Mouse (Mus musculus): Measurements from ENCODE around the gene Abo. TPM values are rescaled to one million over a fixed set of nuclear protein-coding genes. Genes with fewer than 3 reads are reported as not detected.
"Not testable (repeated sequence)": the region's sequence is repeated elsewhere in the genome, so short reads cannot be mapped to it uniquely, and the experiment has no call there.

Gene Abo
- polyA plus RNA-seq, 1 experiment from 2014 or later, result not detected

- Histone ChIP-seq H3K4me2 (no peak overlapping the region), H3K9ac (no peak overlapping the region), H3K27me3 (no peaks in the 10 kb centered on the region), H3K4me1 (peaks cover 43% of the 10 kb centered on the region), H3K4me3 (no peak overlapping the region), H3K27ac (no peak overlapping the region), H3K36me3 (peaks cover 34% of the 10 kb centered on the region), H3K9me3 (no peaks in the 10 kb centered on the region)
- no peak for ATAC-seq (ENCODE audit: borderline replicate concordance, extremely low read depth, low FRiP score, low TSS enrichment)
- 87% methylated on average over 2 of the region's 2 CpGs for WGBS
Measured at GRCm38 (mm10) chr2:26905936-26906335, 41.2 kb upstream of the Abo start.

GRCm38 (mm10) chr2:26903311-26903710, 38.5 kb upstream of the Abo start:
- Histone ChIP-seq H3K27me3 (no peaks in the 10 kb centered on the region), H3K9ac (peak overlapping the region; percentile 80), H3K9me3 (no peaks in the 10 kb centered on the region), H3K4me1 (peaks cover 29% of the 10 kb centered on the region), H3K4me2 (peak overlapping the region; percentile 70), H3K36me3 (peaks cover 49% of the 10 kb centered on the region), H3K4me3 (peak overlapping the region; percentile 90), H3K27ac (peak overlapping the region; percentile 84)
- ATAC-seq (ENCODE audit: borderline replicate concordance, extremely low read depth, low FRiP score, low TSS enrichment), result no peak
- WGBS, result 6% methylated on average over 7 of the region's 7 CpGs

DNA sequence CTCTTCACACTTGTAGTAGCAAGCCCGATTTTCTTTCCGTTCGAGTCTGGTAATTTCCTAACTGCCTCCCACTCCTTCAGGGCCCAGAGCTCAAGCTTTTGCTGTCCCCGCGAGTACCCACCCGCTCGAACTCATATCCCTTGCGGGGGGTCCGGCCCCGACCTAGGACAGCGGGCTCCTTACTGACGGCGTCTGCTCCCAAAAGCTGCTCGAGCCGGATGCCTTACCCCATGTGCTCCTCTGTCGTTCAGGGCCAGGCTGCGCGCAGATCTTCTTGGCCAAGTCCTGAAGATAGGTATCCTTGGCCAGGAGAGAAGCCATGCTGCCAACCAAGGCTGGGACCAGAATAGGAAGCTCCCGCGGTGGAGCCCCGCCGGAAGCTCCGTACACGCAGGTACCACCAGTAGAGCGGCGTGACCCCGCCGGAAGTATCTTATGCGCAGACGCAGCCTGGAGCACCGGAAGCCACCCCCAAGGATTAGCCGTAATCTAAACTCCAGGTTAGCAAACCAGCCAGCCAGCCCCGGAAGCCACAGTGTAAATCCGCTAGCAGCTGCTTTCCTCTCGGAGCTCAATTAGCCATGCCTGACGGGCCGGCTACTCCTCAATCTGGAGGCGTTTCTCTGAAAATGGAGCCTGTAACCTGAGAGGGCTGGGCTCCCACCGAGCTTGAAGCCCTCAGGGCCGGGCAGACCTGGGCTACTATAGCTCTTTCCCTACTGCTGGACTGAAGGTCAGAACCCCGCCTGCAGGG, 37.9 kb upstream of the Abo start, which contains the start of gene Surf6:
Gene Surf6, minus strand, starts transcription at position 413 of the 754 bp plus-strand sequence.
- no peaks in the 10 kb centered on the region for H3K9me3 ChIP-seq
- H3K27ac ChIP-seq, result peak within 1 kb of the TSS; percentile 84
- peak within 1 kb of the TSS; percentile 90 for H3K4me3 ChIP-seq
- no peaks in the 10 kb centered on the region for H3K27me3 ChIP-seq
- under 1% methylated on average over 41 of the region's 41 CpGs for WGBS
- ATAC-seq (ENCODE audit: borderline replicate concordance, extremely low read depth, low FRiP score, low TSS enrichment), result peak; percentile 92
- H3K4me1 ChIP-seq, result peaks cover 25% of the 10 kb centered on the region
- H3K4me2 ChIP-seq, result peak within 1 kb of the TSS; percentile 70
- H3K36me3 ChIP-seq, result peaks cover 49% of the 10 kb centered on the region
- peak within 1 kb of the TSS; percentile 80 for H3K9ac ChIP-seq

GRCm38 (mm10) chr2:26901834-26902400, 37.1 kb upstream of the Abo start:
- Histone ChIP-seq H3K4me3 (peak overlapping the region; percentile 90), H3K4me1 (peaks cover 20% of the 10 kb centered on the region), H3K4me2 (peak overlapping the region; percentile 70), H3K27me3 (no peaks in the 10 kb centered on the region), H3K9ac (peak overlapping the region; percentile 80), H3K9me3 (no peaks in the 10 kb centered on the region), H3K36me3 (peaks cover 49% of the 10 kb centered on the region), H3K27ac (peak overlapping the region; percentile 84; the same call in 1 of the 2 replicates)
- ATAC-seq (ENCODE audit: borderline replicate concordance, extremely low read depth, low FRiP score, low TSS enrichment), result no peak
- WGBS, result 4% methylated on average over 7 of the region's 7 CpGs

- WGBS, result 61% methylated on average over 1 of the region's 1 CpGs
- Histone ChIP-seq H3K9me3 (no peaks in the 10 kb centered on the region), H3K4me3 (no peak overlapping the region), H3K27ac (no peak overlapping the region), H3K4me2 (no peak overlapping the region), H3K9ac (no peak overlapping the region), H3K4me1 (peaks cover 20% of the 10 kb centered on the region), H3K27me3 (no peaks in the 10 kb centered on the region), H3K36me3 (peaks cover 49% of the 10 kb centered on the region)
- ATAC-seq (ENCODE audit: borderline replicate concordance, extremely low read depth, low FRiP score, low TSS enrichment), result no peak
Measured at GRCm38 (mm10) chr2:26900731-26901130, 36.0 kb upstream of the Abo start.

GRCm38 (mm10) chr2:26895898-26896297, 31.1 kb upstream of the Abo start:
- H3K27me3 ChIP-seq, result no peaks in the 10 kb centered on the region
- no peaks in the 10 kb centered on the region for H3K9me3 ChIP-seq
- H3K36me3 ChIP-seq, result peaks cover 82% of the 10 kb centered on the region
- no peak overlapping the region for H3K9ac ChIP-seq
- H3K4me1 ChIP-seq, result no peaks in the 10 kb centered on the region
- H3K27ac ChIP-seq, result no peak overlapping the region
- no peak overlapping the region for H3K4me3 ChIP-seq
- 82% methylated on average over 4 of the region's 4 CpGs for WGBS
- H3K4me2 ChIP-seq, result no peak overlapping the region
- ATAC-seq (ENCODE audit: borderline replicate concordance, extremely low read depth, low FRiP score, low TSS enrichment), result no peak

DNA sequence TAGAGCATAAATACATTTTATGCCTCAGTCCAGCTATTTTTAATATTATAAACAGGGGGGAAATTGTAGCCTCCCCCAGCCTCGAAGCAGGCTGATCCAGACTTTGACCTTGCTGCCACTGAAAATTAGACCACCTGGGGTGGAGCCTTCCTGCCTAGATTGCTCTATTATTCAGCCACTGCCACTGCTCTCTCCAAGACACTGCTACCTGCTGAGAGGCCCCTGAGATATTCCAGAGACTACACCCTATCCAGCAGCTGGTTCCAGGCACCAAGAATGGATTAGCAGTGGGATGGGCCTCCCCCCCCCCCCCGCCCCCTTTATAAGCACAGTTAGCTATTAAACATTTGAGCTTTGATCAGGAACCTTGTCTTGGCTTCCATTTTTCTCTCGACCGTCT, 21.4 kb upstream of the Abo start:
- not testable (repeated sequence) for H3K27ac ChIP-seq; ATAC-seq (ENCODE audit: borderline replicate concordance, extremely low read depth, low FRiP score, low TSS enrichment); H3K9ac ChIP-seq; H3K4me3 ChIP-seq; H3K9me3 ChIP-seq; H3K27me3 ChIP-seq; H3K4me1 ChIP-seq; H3K4me2 ChIP-seq
- H3K36me3 ChIP-seq, result peaks cover 24% of the 10 kb centered on the region
- 60% methylated on average over 4 of the region's 4 CpGs for WGBS

GRCm38 (mm10) chr2:26885541-26885940, 20.8 kb upstream of the Abo start:
- not testable (repeated sequence) for H3K4me3 ChIP-seq; ATAC-seq (ENCODE audit: borderline replicate concordance, extremely low read depth, low FRiP score, low TSS enrichment); H3K4me2 ChIP-seq; H3K27ac ChIP-seq; H3K9me3 ChIP-seq; H3K9ac ChIP-seq; H3K4me1 ChIP-seq; H3K27me3 ChIP-seq
- peaks cover 18% of the 10 kb centered on the region for H3K36me3 ChIP-seq
- 86% methylated on average over 2 of the region's 2 CpGs for WGBS

- H3K9ac ChIP-seq, result no peak overlapping the region
- H3K27me3 ChIP-seq, result no peaks in the 10 kb centered on the region
- no peak overlapping the region for H3K4me3 ChIP-seq
- ATAC-seq (ENCODE audit: borderline replicate concordance, extremely low read depth, low FRiP score, low TSS enrichment), result no peak
- no peak overlapping the region for H3K4me2 ChIP-seq
- no peaks in the 10 kb centered on the region for H3K9me3 ChIP-seq
- no peak overlapping the region for H3K27ac ChIP-seq
- no peaks in the 10 kb centered on the region for H3K4me1 ChIP-seq
- no peaks in the 10 kb centered on the region for H3K36me3 ChIP-seq
Measured at GRCm38 (mm10) chr2:26878571-26878970, 13.8 kb upstream of the Abo start.

DNA sequence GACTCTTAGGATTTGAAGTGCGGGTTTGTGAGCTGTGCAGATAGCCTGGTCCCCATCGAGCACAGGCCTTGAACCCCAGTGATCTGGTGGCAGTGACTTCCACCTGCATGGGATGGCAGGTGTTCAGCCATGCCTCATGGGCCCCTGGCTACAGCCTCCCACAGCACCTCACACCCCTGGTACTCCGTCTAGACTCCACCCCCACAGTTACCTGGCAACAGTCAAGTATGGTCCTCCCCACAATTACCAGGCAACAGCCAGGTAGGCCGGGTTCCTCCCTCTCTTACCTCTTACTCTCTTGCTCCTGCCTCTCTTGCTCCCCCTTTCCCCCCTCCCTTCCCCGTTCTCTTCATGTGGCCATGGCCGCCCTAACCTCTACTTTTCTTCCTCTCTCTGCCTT, 5.9 kb upstream of the Abo start:
- ATAC-seq (ENCODE audit: borderline replicate concordance, extremely low read depth, low FRiP score, low TSS enrichment), result no peak
- WGBS, result 39% methylated on average over 6 of the region's 6 CpGs
- Histone ChIP-seq H3K27me3 (no peaks in the 10 kb centered on the region), H3K36me3 (no peaks in the 10 kb centered on the region), H3K27ac (no peak overlapping the region), H3K4me1 (no peaks in the 10 kb centered on the region), H3K4me2 (no peak overlapping the region), H3K4me3 (no peak overlapping the region), H3K9me3 (no peaks in the 10 kb centered on the region), H3K9ac (no peak overlapping the region)

- no peaks in the 10 kb centered on the region for H3K36me3 ChIP-seq
- no peak overlapping the region for H3K4me2 ChIP-seq
- H3K27ac ChIP-seq, result no peak overlapping the region
- no peak overlapping the region for H3K4me3 ChIP-seq
- H3K9me3 ChIP-seq, result no peaks in the 10 kb centered on the region
- no peak overlapping the region for H3K9ac ChIP-seq
- no peaks in the 10 kb centered on the region for H3K27me3 ChIP-seq
- no peak for ATAC-seq (ENCODE audit: borderline replicate concordance, extremely low read depth, low FRiP score, low TSS enrichment)
- WGBS, result 66% methylated on average over 3 of the region's 3 CpGs
- no peaks in the 10 kb centered on the region for H3K4me1 ChIP-seq
Measured at GRCm38 (mm10) chr2:26862856-26863255, 1.9 kb downstream of the Abo start.

- WGBS, result 48% methylated on average over 2 of the region's 2 CpGs
- Histone ChIP-seq H3K9me3 (no peaks in the 10 kb centered on the region), H3K4me3 (no peak overlapping the region), H3K9ac (no peak overlapping the region), H3K4me2 (no peak overlapping the region), H3K27me3 (no peaks in the 10 kb centered on the region), H3K36me3 (no peaks in the 10 kb centered on the region), H3K4me1 (no peaks in the 10 kb centered on the region), H3K27ac (no peak overlapping the region)
- no peak for ATAC-seq (ENCODE audit: borderline replicate concordance, extremely low read depth, low FRiP score, low TSS enrichment)
Measured at GRCm38 (mm10) chr2:26847706-26848105, 17.1 kb downstream of the Abo start.

Measured in lung, embryonic 15.5 days (tissue).